Mouse (Mus musculus) layer of hippocampus, postnatal 36 days (tissue): ENCODE data around the gene Pmepa1. TPM values are rescaled to one million over a fixed set of nuclear protein-coding genes. Genes with fewer than 3 reads are reported as not detected.

ENCODE experiments used
- DNase-seq, 2 experiments: peaks; one replicate each; pipeline ENCODE4 v3.0.0; 2022
- total RNA-seq, 2 experiments: library from RNA; stranded (reverse); gene quantifications; 2 replicates each; pipeline ENCODE4 v1.2.3; 2021

Gene Pmepa1
- total RNA-seq, 2 experiments from 2014 or later: 20.3 to 23.2 TPM

DNA sequence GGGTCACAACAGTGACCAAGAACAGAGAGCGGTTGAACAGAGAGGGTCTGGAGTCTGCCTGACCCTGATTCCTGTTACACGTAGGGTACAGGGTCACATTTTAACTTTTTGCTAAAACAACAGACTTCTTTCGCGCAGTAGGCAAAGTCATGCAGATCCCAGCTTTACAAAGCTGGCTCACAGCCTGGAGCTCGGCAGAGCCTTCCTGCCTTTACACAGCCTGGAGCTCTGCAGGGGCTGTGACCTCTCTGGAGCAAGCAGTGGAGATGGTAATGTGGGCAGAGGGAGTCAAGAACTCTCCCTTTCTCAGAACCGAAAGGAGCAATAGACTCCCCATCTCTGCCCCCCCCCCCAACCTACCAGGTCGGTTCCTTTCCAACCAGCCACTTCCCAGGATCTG is 51.5 kb downstream of the Pmepa1 start:
- DNase-seq: no peak

DNA sequence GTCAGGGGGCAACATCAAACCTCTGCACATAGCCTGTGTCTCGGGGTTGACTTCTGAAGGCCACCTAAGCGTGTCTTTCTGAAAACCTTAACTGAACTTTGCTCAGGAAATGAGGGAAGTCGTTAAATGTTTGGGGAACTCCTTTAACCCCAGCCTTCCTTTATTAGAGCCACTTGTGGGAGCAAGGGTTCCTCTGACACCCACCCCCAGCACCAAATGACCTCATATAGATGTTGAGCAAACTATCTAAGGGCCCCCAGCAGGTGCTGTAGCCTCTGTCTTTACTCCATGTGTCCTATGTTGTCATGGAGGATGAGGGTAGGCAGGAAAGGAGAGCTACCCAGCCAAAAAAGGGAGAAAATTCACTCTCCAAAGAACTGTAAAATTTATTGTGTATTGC is 52.2 kb downstream of the Pmepa1 start:
- DNase-seq: no peak

GRCm38 (mm10) chr2:173223496-173223895 is 52.8 kb downstream of the Pmepa1 start:
- no peak for DNase-seq

DNA sequence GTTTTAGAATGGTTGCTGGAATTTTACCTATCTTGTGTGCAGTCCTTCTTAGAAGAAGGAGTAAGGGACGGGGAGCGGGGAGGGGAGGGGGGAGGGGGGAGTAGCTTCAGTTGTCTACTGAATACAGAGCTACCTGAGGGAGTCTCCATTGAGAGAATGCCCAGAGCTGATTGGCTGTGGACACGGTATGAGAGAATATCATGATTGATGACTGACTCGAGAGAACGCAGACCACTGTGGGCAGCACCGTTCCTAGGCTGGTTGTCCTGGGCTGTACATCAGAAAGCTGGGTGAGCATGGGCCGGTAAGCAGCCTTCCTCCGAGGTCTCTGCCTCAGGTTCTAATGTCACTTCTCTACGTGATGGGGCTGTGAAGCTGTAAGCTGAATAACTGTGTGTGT is 55.6 kb downstream of the Pmepa1 start:
- DNase-seq: no peak

DNA sequence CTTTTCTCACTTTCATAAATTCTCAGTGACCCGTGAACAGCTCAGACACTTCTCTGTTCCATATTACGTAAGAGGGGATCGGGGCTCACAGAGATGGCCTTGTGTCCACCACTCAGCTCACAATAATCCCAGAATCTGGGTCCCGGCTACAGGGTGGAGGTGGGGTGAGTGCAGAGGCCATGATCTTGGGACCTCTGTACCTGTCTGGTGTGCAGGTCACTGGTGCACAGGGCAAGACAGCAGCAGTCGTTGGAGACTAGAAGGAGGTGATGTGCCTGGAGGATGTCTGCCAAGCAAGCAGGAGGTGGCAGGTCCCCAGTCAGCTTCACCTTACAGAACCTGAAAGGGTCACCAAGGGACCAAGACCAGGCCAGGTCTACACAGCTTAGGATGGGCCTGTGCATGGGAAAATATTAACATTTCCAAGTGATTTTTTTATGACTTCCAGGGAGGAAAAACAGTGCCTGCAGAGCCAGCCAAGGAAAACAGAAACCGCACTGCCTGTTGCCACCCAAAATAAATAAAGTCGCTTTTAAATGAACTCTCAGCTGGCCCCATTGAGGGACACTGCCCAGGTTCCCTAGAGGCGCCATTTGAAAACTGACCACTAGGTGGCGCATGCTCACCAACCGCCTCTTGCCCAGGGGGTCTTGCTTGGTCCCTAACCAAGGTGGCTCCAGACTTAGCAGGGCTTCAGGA is 56.9 kb downstream of the Pmepa1 start:
- no peak for DNase-seq

- no peak for DNase-seq
Measured at GRCm38 (mm10) chr2:173218416-173219141, 57.8 kb downstream of the Pmepa1 start, which contains the start of gene Zbp1. Gene Zbp1, minus strand, starts transcription at chr2:173218923.

DNA sequence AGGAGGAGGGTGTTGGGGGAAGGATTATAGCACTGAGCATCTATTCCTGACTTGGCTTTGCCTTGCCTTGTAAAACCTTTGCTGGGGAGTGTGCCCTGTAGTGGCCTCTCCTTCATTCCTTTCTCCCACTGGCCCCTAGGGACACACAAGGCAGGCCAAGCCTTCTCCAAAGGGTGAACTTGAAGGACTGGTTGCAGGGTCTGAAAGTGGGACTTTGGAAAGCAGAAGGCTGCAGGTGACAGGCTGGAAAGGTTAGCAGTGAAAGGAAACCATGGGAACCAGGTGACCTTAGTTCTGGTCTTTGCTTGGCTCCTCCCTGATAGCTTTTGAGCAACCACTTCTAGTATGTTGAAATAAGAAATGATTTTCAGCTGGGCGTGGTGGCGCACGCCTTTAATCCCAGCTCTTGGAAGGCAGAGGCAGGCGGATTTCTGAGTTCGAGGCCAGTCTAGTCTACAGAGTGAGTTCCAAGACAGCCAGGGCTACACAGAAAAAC is 58.5 kb downstream of the Pmepa1 start:
- no peak for DNase-seq

DNA sequence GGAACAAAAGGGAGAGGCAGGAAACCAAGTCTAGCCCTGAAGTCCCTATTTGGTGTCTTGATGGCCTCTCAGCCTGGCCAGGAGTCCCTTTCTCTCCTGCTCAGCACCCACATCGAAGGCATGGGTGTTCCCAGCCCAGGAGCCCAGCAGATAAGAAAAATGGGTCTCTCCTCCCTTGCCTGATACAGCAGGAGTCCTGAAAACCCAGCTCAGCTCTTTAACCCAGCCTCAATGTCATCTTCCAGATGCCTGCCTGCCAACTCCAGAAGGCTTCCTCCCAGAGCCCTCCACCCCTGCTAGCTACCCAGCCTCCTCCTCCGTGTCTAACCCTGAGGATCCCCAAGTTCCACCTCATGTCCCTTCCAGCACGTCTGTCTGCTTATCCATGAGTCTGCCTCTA is 59.1 kb downstream of the Pmepa1 start:
- no peak for DNase-seq

GRCm38 (mm10) chr2:173216840-173217239 is 59.5 kb downstream of the Pmepa1 start:
- DNase-seq: no peak

DNA sequence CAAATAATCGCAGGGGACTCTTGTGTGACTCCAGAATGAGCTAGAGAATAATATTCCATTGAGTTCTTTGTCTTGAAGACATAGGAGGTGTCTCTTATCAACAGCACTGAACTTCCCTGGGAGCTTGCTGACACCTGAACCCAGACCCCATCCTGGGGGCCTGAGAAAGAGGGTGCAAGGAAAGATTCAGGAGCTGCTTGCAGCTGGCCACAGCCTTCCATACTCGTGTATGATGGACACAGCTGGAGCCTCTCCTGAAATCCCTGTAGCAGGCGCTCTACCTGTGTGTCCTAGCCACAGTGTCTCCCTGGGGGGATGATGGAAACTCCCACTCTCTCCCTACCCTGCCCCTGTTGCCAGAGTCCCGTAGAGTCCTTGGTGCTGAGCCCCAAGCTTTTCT is 64.1 kb downstream of the Pmepa1 start:
- DNase-seq: no peak

- no peak for DNase-seq
Measured at GRCm38 (mm10) chr2:173209091-173209815, 67.1 kb downstream of the Pmepa1 start.

- DNase-seq: no peak
Measured at GRCm38 (mm10) chr2:173207051-173207450, 69.3 kb downstream of the Pmepa1 start.

DNA sequence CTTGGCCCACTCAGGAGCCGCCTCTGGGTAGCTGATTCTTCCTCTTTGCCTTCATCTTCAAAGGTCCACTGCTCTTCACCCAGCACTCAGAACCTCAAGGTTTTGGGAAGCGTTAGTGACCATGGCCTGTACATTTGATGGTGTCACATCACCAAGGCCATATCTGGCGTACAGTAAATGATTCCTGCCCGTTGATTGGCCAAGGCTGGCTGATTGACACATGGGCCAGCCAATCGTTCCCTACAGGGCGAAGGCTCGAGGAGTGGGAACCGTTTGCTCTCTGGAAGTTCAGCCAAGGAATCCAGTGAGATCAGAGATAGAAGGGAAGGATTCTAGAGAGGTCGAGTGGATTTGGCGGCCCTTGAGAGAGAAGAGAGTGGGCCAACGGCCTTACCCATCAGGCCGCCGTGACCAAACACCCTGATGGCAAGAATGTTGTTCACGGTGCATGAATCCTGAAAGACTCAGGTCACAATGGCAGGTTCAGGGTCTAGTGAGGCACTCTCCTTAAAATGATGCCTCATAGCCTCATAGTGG is 70.7 kb downstream of the Pmepa1 start:
- no peak for DNase-seq

- no peak for DNase-seq
Measured at GRCm38 (mm10) chr2:173204671-173205070, 71.7 kb downstream of the Pmepa1 start.

DNA sequence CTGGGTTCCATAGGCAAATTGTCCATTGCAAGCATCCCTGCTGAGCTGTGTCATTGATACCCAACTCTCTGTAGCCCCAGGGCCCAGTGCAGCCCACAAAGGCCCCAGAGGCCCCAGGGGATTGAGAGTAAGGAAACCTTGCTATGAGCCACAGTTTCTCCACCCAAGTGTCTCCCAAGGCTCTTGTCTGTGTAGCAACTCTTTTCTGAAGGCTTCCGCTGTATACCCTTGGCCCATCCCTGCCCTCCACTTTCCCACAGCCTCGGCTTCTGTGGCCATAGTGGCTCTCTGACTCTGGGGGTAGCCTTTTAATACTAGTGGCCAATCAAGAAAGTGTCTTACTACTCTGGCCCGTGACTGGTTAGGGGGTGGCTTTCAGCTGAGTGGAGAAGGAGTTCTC is 72.6 kb downstream of the Pmepa1 start:
- DNase-seq: no peak

DNA sequence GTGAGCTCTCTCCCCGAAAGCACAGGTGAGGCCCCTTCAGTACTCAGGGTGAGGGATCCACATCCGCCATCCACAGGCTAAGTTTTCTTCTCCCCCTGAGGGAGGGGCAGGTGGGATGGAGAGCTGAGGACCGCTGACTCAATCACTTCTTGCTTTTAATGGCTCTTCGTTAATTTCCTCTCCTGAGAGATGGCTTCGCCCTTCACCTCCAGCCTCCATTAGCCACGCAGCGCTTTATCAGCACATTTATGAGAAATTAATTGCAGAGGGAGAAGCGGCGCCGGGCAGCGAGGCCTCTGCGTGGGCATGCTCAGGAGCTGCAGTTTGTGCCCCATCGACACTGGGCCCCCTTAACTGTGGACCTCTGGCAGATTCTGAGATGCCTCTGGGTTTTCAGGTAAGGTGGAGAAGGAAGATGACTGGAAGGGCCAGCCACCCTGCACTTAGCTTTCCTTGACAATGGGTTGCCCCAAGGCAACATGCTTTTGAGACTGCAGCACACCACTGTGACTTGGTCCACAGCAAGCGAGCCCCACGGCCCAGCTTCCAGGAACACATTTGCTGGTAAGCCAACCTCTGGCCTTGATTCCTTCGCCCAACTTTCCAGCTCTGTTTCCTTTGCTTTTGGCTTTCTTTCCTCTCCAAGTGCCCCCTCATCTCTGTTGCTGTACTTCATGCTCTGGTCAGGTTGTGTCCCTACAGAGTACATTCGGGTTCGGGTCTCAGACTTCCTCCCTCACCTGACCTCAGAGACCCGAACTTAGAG is 73.2 kb downstream of the Pmepa1 start:
- DNase-seq: no peak

GRCm38 (mm10) chr2:173194796-173195195 is 81.5 kb downstream of the Pmepa1 start:
- DNase-seq: no peak

GRCm38 (mm10) chr2:173187182-173187855 is 89.0 kb downstream of the Pmepa1 start:
- DNase-seq: no peak

GRCm38 (mm10) chr2:173186047-173186943 is 90.0 kb downstream of the Pmepa1 start:
- peak; percentile 79 for DNase-seq

DNA sequence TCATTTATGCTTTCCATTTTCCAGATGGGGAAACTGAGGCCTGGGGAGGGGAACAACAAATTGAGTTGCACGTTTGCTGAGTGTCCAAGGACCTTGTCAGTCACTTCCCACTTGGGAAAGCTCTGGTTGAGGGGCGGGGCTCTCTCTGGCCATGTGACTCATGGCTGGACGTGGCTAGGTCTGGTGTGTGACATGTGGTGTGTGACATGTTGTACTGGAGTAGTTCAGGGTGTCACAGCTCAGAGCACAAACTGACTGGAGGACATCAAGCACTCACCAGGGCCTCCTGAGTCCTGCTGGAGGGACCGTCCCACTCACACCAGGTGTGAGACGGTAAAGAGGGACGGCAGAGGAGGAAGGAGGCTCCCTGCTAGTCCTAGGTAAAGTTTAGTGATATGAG is 91.1 kb downstream of the Pmepa1 start:
- DNase-seq: no peak
